Mouse (Mus musculus) heart, postnatal 0 days (tissue): ENCODE results near the gene Tmem72.

Experiments
- CTCF ChIP-seq: IDR thresholded peaks from 2 replicates; pipeline ENCODE4 v1.5.1; 2016; ENCODE audit warnings: antibody characterized with exemption, control low read depth, low read depth
- EP300 ChIP-seq: IDR thresholded peaks from 2 replicates; pipeline ENCODE4 v1.6.1; 2016; ENCODE audit warnings: antibody characterized with exemption, low read depth

- no peak for TF ChIP-seq EP300
- no peak for TF ChIP-seq CTCF
Observed at GRCm38 (mm10) chr6:116764524-116764923, 47.8 kb upstream of the Tmem72 start.
